27 mouse cellular contexts compared by ENCODE assay signal in genomic region chr5:35185289-35185688, GRCm38 (mm10).
DNase-seq lines count a peak whose midpoint lies in the region; ATAC-seq and TF ChIP-seq lines count a peak whose summit lies in the region.
"Had no signal": no experiment of that assay in that cellular context is flagged by ENCODE, and none has a peak within 500 bp of the region (broad histone marks: within the 10 kb centered on the region; RNA-seq: fewer than 3 reads in every experiment).

No protein-coding gene starts in this region.

- no peaks in the 10 kb centered on the region for H3K36me3 ChIP-seq in heart, embryonic 11.5 days (ENCODE audit: control insufficient read depth, insufficient read depth, low read length)
- no peaks in the 10 kb centered on the region for H3K36me3 ChIP-seq in hindbrain, postnatal 0 days (ENCODE audit: insufficient read depth, low read length)
- H3K36me3 ChIP-seq in hindbrain, embryonic 14.5 days (replicated peaks; ENCODE audit: control insufficient read depth, insufficient read depth): no peaks in the 10 kb centered on the region
- no peaks in the 10 kb centered on the region for H3K36me3 ChIP-seq in liver, embryonic 14.5 days (replicated peaks; ENCODE audit: control insufficient read depth, insufficient read depth, low read depth)
- no peaks in the 10 kb centered on the region for H3K36me3 ChIP-seq in liver, embryonic 11.5 days (ENCODE audit: control insufficient read depth, insufficient read depth, low read length)
- H3K36me3 ChIP-seq: embryonic facial prominence, embryonic 13.5 days; embryonic facial prominence, embryonic 15.5 days; forebrain, embryonic 10.5 days; forebrain, embryonic 12.5 days; G1E had no signal

- TF ChIP-seq EP300 in liver, embryonic 14.5 days (IDR thresholded peaks at IDR 0.05; ENCODE audit: low read depth): no peak

- ATAC-seq in heart, embryonic 11.5 days (replicated peaks; ENCODE audit: insufficient number of reproducible peaks, low FRiP score, low TSS enrichment): no peak
- ATAC-seq in hindbrain, postnatal 0 days: no peak
- ATAC-seq in hindbrain, embryonic 14.5 days (ENCODE audit: low FRiP score): no peak
- no peak for ATAC-seq in liver, embryonic 14.5 days (ENCODE audit: insufficient read depth)
- ATAC-seq in liver, embryonic 11.5 days (replicated peaks; ENCODE audit: low FRiP score): no peak
- ATAC-seq: CD4-positive, CD25-positive, alpha-beta regulatory T cell, adult 4 months; forebrain, embryonic 14.5 days had no signal

- no peak overlapping the region for H3K4me2 ChIP-seq in heart, embryonic 11.5 days
- H3K4me2 ChIP-seq in hindbrain, postnatal 0 days (ENCODE audit: low read depth, low read length): no peak overlapping the region
- no peak overlapping the region for H3K4me2 ChIP-seq in hindbrain, embryonic 14.5 days (replicated peaks)
- no peak overlapping the region for H3K4me2 ChIP-seq in liver, embryonic 14.5 days (ENCODE audit: low read depth)
- H3K4me2 ChIP-seq in liver, embryonic 11.5 days: no peak overlapping the region
- H3K4me2 ChIP-seq: embryonic facial prominence, embryonic 13.5 days; embryonic facial prominence, embryonic 15.5 days; forebrain, embryonic 12.5 days had no signal

- H3K4me1 ChIP-seq in heart, embryonic 11.5 days (ENCODE audit: control insufficient read depth, insufficient read depth, low read length): peaks cover 11% of the 10 kb centered on the region
- H3K4me1 ChIP-seq in hindbrain, postnatal 0 days (ENCODE audit: insufficient read depth, low read length): peaks cover 12% of the 10 kb centered on the region
- peaks cover 13% of the 10 kb centered on the region; the same call in 1 of the 2 replicates for H3K4me1 ChIP-seq in hindbrain, embryonic 14.5 days (replicated peaks; ENCODE audit: control insufficient read depth, insufficient read depth, low read length)
- H3K4me1 ChIP-seq in liver, embryonic 14.5 days (replicated peaks; ENCODE audit: control insufficient read depth in 2 of 2, insufficient read depth in 2 of 2, low read length in 1 of 2): no peaks in the 10 kb centered on the region
- no peaks in the 10 kb centered on the region for H3K4me1 ChIP-seq in liver, embryonic 11.5 days (replicated peaks; ENCODE audit: control insufficient read depth, insufficient read depth, low read length)

- no peak overlapping the region for H3K9ac ChIP-seq in heart, embryonic 11.5 days (ENCODE audit: low read depth, low read length)
- no peak overlapping the region for H3K9ac ChIP-seq in hindbrain, postnatal 0 days (replicated peaks; ENCODE audit: low read length)
- no peak overlapping the region for H3K9ac ChIP-seq in hindbrain, embryonic 14.5 days
- 0 out of 2 replicates have a peak overlapping the region, but pooled peaks have one; percentile 5 for H3K9ac ChIP-seq in liver, embryonic 14.5 days (replicated peaks)
- no peak overlapping the region for H3K9ac ChIP-seq in liver, embryonic 11.5 days (ENCODE audit: low read depth, low read length)
- H3K9ac ChIP-seq: embryonic facial prominence, embryonic 13.5 days; embryonic facial prominence, embryonic 15.5 days; forebrain, embryonic 12.5 days had no signal

- H3K27ac ChIP-seq in heart, embryonic 11.5 days (ENCODE audit: low read depth, low read length): no peak overlapping the region
- H3K27ac ChIP-seq in hindbrain, postnatal 0 days: no peak overlapping the region
- H3K27ac ChIP-seq in hindbrain, embryonic 14.5 days: no peak overlapping the region
- no peak overlapping the region for H3K27ac ChIP-seq in liver, embryonic 14.5 days
- H3K27ac ChIP-seq in liver, embryonic 11.5 days (ENCODE audit: low read depth, low read length): no peak overlapping the region
- H3K27ac ChIP-seq: embryonic facial prominence, embryonic 13.5 days; embryonic facial prominence, embryonic 15.5 days; forebrain, embryonic 10.5 days; forebrain, embryonic 12.5 days had no signal

- H3K4me3 ChIP-seq in heart, embryonic 11.5 days (ENCODE audit: low read depth, low read length): no peak overlapping the region
- no peak overlapping the region for H3K4me3 ChIP-seq in hindbrain, postnatal 0 days (ENCODE audit: low read length)
- H3K4me3 ChIP-seq in hindbrain, embryonic 14.5 days (replicated peaks; ENCODE audit: low read length): no peak overlapping the region
- H3K4me3 ChIP-seq in liver, embryonic 14.5 days (ENCODE audit: insufficient read depth in 1 of 2, low read depth in 2 of 2, low read length in 2 of 2): no peak overlapping the region
- no peak overlapping the region for H3K4me3 ChIP-seq in liver, embryonic 11.5 days (ENCODE audit: low read depth, low read length)
- H3K4me3 ChIP-seq: embryonic facial prominence, embryonic 13.5 days; embryonic facial prominence, embryonic 15.5 days; erythroblast, embryonic 14.5 days; forebrain, embryonic 10.5 days; forebrain, embryonic 12.5 days had no signal

- peak; percentile 12 to 26 for DNase-seq in heart, postnatal 10 days
- peak; percentile 26 for DNase-seq in hindbrain, postnatal 0 days (ENCODE audit: low spot score)
- no peak for DNase-seq in hindbrain, embryonic 14.5 days (ENCODE audit: low spot score)
- no peak for DNase-seq in liver, embryonic 14.5 days (ENCODE audit: low read depth in 3 of 3, low spot score in 3 of 3)
- no peak for DNase-seq in liver, embryonic 11.5 days (ENCODE audit: low spot score)
- DNase-seq in testis, postnatal 10 days (ENCODE audit: low spot score): peak; percentile 60
- no peak for DNase-seq in testis, postnatal 14 days (ENCODE audit: low spot score)
- DNase-seq: adrenal gland, adult 2 months; adrenal gland, postnatal 10 days; adrenal gland, postnatal 25 days; B cell, adult 2 months; cerebellum, adult 11 months; cerebellum, adult 18-20 months; cerebellum, adult 8-10 months; cerebellum, adult 9-11 months; cerebellum, postnatal 14 days; cerebellum, postnatal 36 days; embryo, embryonic 11 days had no signal

- 0 out of 2 replicates have a peak, but pooled peaks cover 4% of the 10 kb centered on the region for H3K27me3 ChIP-seq in heart, embryonic 11.5 days (ENCODE audit: control insufficient read depth, insufficient read depth, low read length)
- no peaks in the 10 kb centered on the region for H3K27me3 ChIP-seq in hindbrain, postnatal 0 days (ENCODE audit: insufficient read depth, low read length)
- H3K27me3 ChIP-seq in hindbrain, embryonic 14.5 days (ENCODE audit: control insufficient read depth, insufficient read depth, low read length): no peaks in the 10 kb centered on the region
- H3K27me3 ChIP-seq in liver, embryonic 14.5 days (ENCODE audit: control insufficient read depth, insufficient read depth, low read length): no peaks in the 10 kb centered on the region
- no peaks in the 10 kb centered on the region; the same call in 1 of the 2 replicates for H3K27me3 ChIP-seq in liver, embryonic 11.5 days (replicated peaks; ENCODE audit: control insufficient read depth, insufficient read depth, low read length)
- H3K27me3 ChIP-seq: embryonic facial prominence, embryonic 13.5 days; embryonic facial prominence, embryonic 15.5 days; forebrain, embryonic 12.5 days had no signal

- TF ChIP-seq CTCF in hindbrain, postnatal 0 days (IDR thresholded peaks at IDR 0.05; ENCODE audit: low read depth): no peak
- no peak for TF ChIP-seq CTCF in liver, embryonic 14.5 days (IDR thresholded peaks at IDR 0.05; ENCODE audit: low read depth)

- intact Hi-C loops in heart, postnatal 10 days (cut with DNase I): no loop called here

- no peaks in the 10 kb centered on the region for H3K9me3 ChIP-seq in heart, embryonic 11.5 days (replicated peaks; ENCODE audit: control insufficient read depth, low read length)
- H3K9me3 ChIP-seq in hindbrain, postnatal 0 days (ENCODE audit: low read length): no peaks in the 10 kb centered on the region
- H3K9me3 ChIP-seq in hindbrain, embryonic 14.5 days (ENCODE audit: control insufficient read depth, low read length): no peaks in the 10 kb centered on the region
- no peaks in the 10 kb centered on the region for H3K9me3 ChIP-seq in liver, embryonic 14.5 days (ENCODE audit: control insufficient read depth, low read length)
- no peaks in the 10 kb centered on the region for H3K9me3 ChIP-seq in liver, embryonic 11.5 days (ENCODE audit: control insufficient read depth, low read length)
- H3K9me3 ChIP-seq: embryonic facial prominence, embryonic 13.5 days; embryonic facial prominence, embryonic 15.5 days; forebrain, embryonic 10.5 days; forebrain, embryonic 12.5 days; G1E had no signal

Comparison
In these comparisons a context has a peak if more than half of its experiments do, and no peak if none do; other contexts are left out.
1. DNase-seq: peak in heart, postnatal 10 days (2 of 2), hindbrain, postnatal 0 days (single experiment) and testis, postnatal 10 days (single experiment); none in hindbrain, embryonic 14.5 days (single experiment), liver, embryonic 14.5 days (0 of 3), liver, embryonic 11.5 days (single experiment) and testis, postnatal 14 days (single experiment).